Comparison of ENCODE assay signal across 9 mouse cellular contexts in genomic region chr12:76530580-76531139, GRCm38 (mm10). TPM values are rescaled to one million over a fixed set of nuclear protein-coding genes. Genes with fewer than 3 reads are reported as not detected.
DNase-seq lines count a peak whose midpoint lies in the region; TF ChIP-seq lines count a peak whose summit lies in the region.
"Had no signal": no experiment of that assay in that cellular context is flagged by ENCODE, and none has a peak within 500 bp of the region (broad histone marks: within the 10 kb centered on the region; RNA-seq: fewer than 3 reads in every experiment).

Gene Plekhg3 (plus strand): TSS chr12:76530891.

- no peak within 1 kb of the TSS for H3K27ac ChIP-seq in left cerebral cortex, adult 2 months
- H3K27ac ChIP-seq in macrophage, result no peak within 1 kb of the TSS
- no peak within 1 kb of the TSS for H3K27ac ChIP-seq in forebrain, embryonic 10.5 days

- H3K4me1 ChIP-seq in forebrain, embryonic 10.5 days, result peaks cover 38% of the 10 kb centered on the region

- peaks cover 19% of the 10 kb centered on the region for H3K79me2 ChIP-seq in macrophage (ENCODE audit: inconsistent target)

- intact Hi-C loops in left cerebral cortex, adult 2 months (cut with DNase I), result no loop called here

- no peaks in the 10 kb centered on the region for H3K9me3 ChIP-seq in forebrain, embryonic 10.5 days

- WGBS in macrophage (ENCODE audit: missing documents), result 97% methylated on average over 6 of the region's 6 CpGs
- WGBS in forebrain, embryonic 10.5 days, result 30% methylated on average over 6 of the region's 6 CpGs

- H3K36me3 ChIP-seq in macrophage (ENCODE audit: inconsistent target), result no peaks in the 10 kb centered on the region
- H3K36me3 ChIP-seq in forebrain, embryonic 10.5 days (replicated peaks), result no peaks in the 10 kb centered on the region

- TF ChIP-seq CTCF in left cerebral cortex, adult 2 months (IDR thresholded peaks at IDR 0.05), result no peak

- no peak within 1 kb of the TSS for H3K4me3 ChIP-seq in left cerebral cortex, adult 2 months
- no peak within 1 kb of the TSS for H3K4me3 ChIP-seq in macrophage (ENCODE audit: inconsistent target)
- H3K4me3 ChIP-seq in forebrain, embryonic 10.5 days, result no peak within 1 kb of the TSS

- no peak for DNase-seq in adrenal gland, adult 8-10 months
- no peak for DNase-seq in adrenal gland, adult (ENCODE audit: inconsistent age in 2 of 2, low spot score in 1 of 2)
- no peak for DNase-seq in left cerebral cortex, adult 2 months (ENCODE audit: extremely low spot score in 1 of 2, low spot score in 2 of 2)
- DNase-seq in left cerebral cortex, adult 9 months (ENCODE audit: low spot score in 2 of 2), result no peak
- no peak for DNase-seq in heart, adult 8-10 months (ENCODE audit: low spot score)
- no peak for DNase-seq in forebrain, embryonic 10.5 days (ENCODE audit: extremely low spot score, low spot score)
- no peak for DNase-seq in thymus, postnatal 14 days
- DNase-seq: thymus, postnatal 25 days had no signal

- H3K27me3 ChIP-seq in forebrain, embryonic 10.5 days (ENCODE audit: poor library complexity, severe bottlenecking), result peaks cover 74% of the 10 kb centered on the region

RNA-seq across cellular contexts. Expression of gene Plekhg3, which starts in this region (rescaled TPM):
- 10 to 100 TPM; 10.8 to 23.4 (median 16.2) TPM for total RNA-seq in adrenal gland, adult 8-10 months (2022)
- 10 to 100 TPM; 15.0 to 15.2 TPM for total RNA-seq in left cerebral cortex, adult 2 months (2021)
- 10 to 100 TPM; 11.4 to 14.3 (median 13.2) TPM for total RNA-seq in heart, adult 8-10 months (2022)
- total RNA-seq in macrophage (2018; cell fraction: chromatin; rRNA removed), result 100 to 1,000 TPM in 8 of 26 experiments, 10 to 100 TPM in 17, 1 to 10 TPM in 1; 6.3 to 176 (median 84.9) TPM
- total RNA-seq in macrophage (2018; cell fraction: cytosol; rRNA removed), result 10 to 100 TPM in 20 of 26 experiments, 1 to 10 TPM in 6; 2.1 to 26.3 (median 14.4) TPM
- 100 to 1,000 TPM in 1 of 26 experiments, 10 to 100 TPM in 20, 1 to 10 TPM in 5; 5.4 to 103 (median 30.6) TPM for total RNA-seq in macrophage (2018; cell fraction: nucleus; rRNA removed)
- polyA plus RNA-seq in macrophage (2018), result 13.1 to 22.6 TPM (median 20.1 TPM) in 3 replicates
- polyA plus RNA-seq in forebrain, embryonic 10.5 days (2016; fragmentation: Nextera tagmentation; extraction: Ambion mirVana), result 1.5 and 2.4 TPM in 2 replicates
